Mouse (Mus musculus) gastrocnemius, postnatal 10 days (tissue): ENCODE results near the gene Slc5a4a. TPM values are rescaled to one million over a fixed set of nuclear protein-coding genes. Genes with fewer than 3 reads are reported as not detected.

Experiments used
- DNase-seq: peaks from one replicate; pipeline ENCODE4 v3.0.0; 2021; ENCODE audit warnings: mixed read lengths
- long read RNA-seq, 2 experiments: library from polyadenylated mRNA; stranded (forward); transcript quantifications; one replicate each; pipeline ENCODE4 v2.0.0; 2021
- total RNA-seq, 2 experiments: library from RNA; stranded (reverse); gene quantifications; 2 replicates each; pipeline ENCODE4 v1.2.3; 2021

Slc5a4a gene
- not detected for total RNA-seq
- long read RNA-seq, experiment 1, result 0 reads
- long read RNA-seq, experiment 2, result 0 reads

GRCm38 (mm10) chr10:76147278-76147677 lies at the start of gene Slc5a4a:
Gene Slc5a4a, plus strand, starts transcription at chr10:76147451.
- DNase-seq, result no peak

GRCm38 (mm10) chr10:76110861-76111260 lies 36.4 kb upstream of the Slc5a4a start, which contains the start of gene Slc5a4b:
Gene Slc5a4b, minus strand, starts transcription at chr10:76110961.
- DNase-seq, result no peak

GRCm38 (mm10) chr10:76117966-76118365 lies 29.3 kb upstream of the Slc5a4a start:
- peak; percentile 65 for DNase-seq

GRCm38 (mm10) chr10:76118741-76119140 lies 28.5 kb upstream of the Slc5a4a start:
- peak; percentile 18 for DNase-seq

- no peak for DNase-seq
These were observed 27.0 kb upstream of the Slc5a4a start for GRCm38 (mm10) chr10:76120124-76120711.

- no peak for DNase-seq
These were observed 25.8 kb upstream of the Slc5a4a start for GRCm38 (mm10) chr10:76121495-76121894.

GRCm38 (mm10) chr10:76132506-76132905 lies 14.7 kb upstream of the Slc5a4a start:
- no peak for DNase-seq

- DNase-seq, result no peak
These were observed 10.9 kb upstream of the Slc5a4a start for GRCm38 (mm10) chr10:76136318-76136717.

GRCm38 (mm10) chr10:76146846-76147245 lies 405 bp upstream of the Slc5a4a start:
- no peak for DNase-seq

GRCm38 (mm10) chr10:76155911-76156310 lies 8.7 kb downstream of the Slc5a4a start:
- DNase-seq, result no peak

GRCm38 (mm10) chr10:76157528-76157927 lies 10.3 kb downstream of the Slc5a4a start:
- no peak for DNase-seq

- no peak for DNase-seq
These were observed 10.8 kb downstream of the Slc5a4a start for GRCm38 (mm10) chr10:76158009-76158408.

GRCm38 (mm10) chr10:76174899-76175298 lies 27.6 kb downstream of the Slc5a4a start:
- no peak for DNase-seq

- DNase-seq, result no peak
These were observed 38.0 kb downstream of the Slc5a4a start for GRCm38 (mm10) chr10:76185216-76185615.

GRCm38 (mm10) chr10:76188010-76188409 lies 40.8 kb downstream of the Slc5a4a start:
- DNase-seq, result no peak

GRCm38 (mm10) chr10:76201416-76201815 lies 54.2 kb downstream of the Slc5a4a start:
- DNase-seq, result no peak

- peak; percentile 85 for DNase-seq
These were observed 54.7 kb downstream of the Slc5a4a start for GRCm38 (mm10) chr10:76201978-76202377.

- no peak for DNase-seq
These were observed 56.6 kb downstream of the Slc5a4a start for GRCm38 (mm10) chr10:76203798-76204283.

GRCm38 (mm10) chr10:76207262-76207796 lies 60.1 kb downstream of the Slc5a4a start:
- DNase-seq, result no peak

GRCm38 (mm10) chr10:76209241-76209640 lies 62.0 kb downstream of the Slc5a4a start:
- no peak for DNase-seq

GRCm38 (mm10) chr10:76210806-76211205 lies 63.6 kb downstream of the Slc5a4a start:
- no peak for DNase-seq

GRCm38 (mm10) chr10:76212121-76212520 lies 64.9 kb downstream of the Slc5a4a start:
- no peak for DNase-seq

GRCm38 (mm10) chr10:76214161-76214560 lies 66.9 kb downstream of the Slc5a4a start:
- DNase-seq, result no peak

GRCm38 (mm10) chr10:76217056-76217455 lies 69.8 kb downstream of the Slc5a4a start:
- DNase-seq, result no peak
